Mouse (Mus musculus): Measurements from ENCODE around the gene Eef1a2. TPM values are rescaled to one million over a fixed set of nuclear protein-coding genes. Genes with fewer than 3 reads are reported as not detected.

Eef1a2 gene
- polyA plus RNA-seq, 1 experiment from 2014 or later, result not detected

DNA sequence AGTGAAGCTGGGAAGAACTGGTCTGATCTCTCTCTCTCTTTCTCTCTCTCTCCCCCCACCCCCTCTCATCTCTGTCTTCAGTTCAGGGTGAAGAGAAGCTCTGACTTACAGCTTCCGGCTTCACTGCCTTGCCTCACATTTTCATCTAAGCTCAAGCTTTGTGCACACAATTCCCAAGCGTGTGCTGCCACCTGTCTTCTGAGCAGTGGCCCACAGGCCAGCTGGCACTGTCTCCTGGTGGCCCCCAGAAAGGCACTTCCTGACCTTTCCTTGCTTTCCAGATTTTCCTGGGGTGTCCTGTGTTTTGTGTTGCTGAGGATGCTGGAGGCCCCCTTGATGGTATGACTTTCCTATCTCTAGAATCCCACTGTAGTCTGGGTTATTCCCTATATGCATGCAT, 52.7 kb downstream of the Eef1a2 start:
- Histone ChIP-seq H3K9ac (no peak overlapping the region), H3K4me1 (replicated peaks) (no peaks in the 10 kb centered on the region), H3K27me3 (peaks cover under 1% of the 10 kb centered on the region; the same call in 1 of the 2 replicates), H3K27ac (replicated peaks) (no peak overlapping the region), H3K36me3 (replicated peaks) (no peaks in the 10 kb centered on the region), H3K9me3 (replicated peaks) (no peaks in the 10 kb centered on the region), H3K4me2 (no peak overlapping the region), H3K4me3 (replicated peaks) (no peak overlapping the region)
- ATAC-seq (ENCODE audit: insufficient read depth), result no peak
- WGBS (ENCODE audit: insufficient replicate concordance), result 73% methylated on average over 2 of the region's 2 CpGs

DNA sequence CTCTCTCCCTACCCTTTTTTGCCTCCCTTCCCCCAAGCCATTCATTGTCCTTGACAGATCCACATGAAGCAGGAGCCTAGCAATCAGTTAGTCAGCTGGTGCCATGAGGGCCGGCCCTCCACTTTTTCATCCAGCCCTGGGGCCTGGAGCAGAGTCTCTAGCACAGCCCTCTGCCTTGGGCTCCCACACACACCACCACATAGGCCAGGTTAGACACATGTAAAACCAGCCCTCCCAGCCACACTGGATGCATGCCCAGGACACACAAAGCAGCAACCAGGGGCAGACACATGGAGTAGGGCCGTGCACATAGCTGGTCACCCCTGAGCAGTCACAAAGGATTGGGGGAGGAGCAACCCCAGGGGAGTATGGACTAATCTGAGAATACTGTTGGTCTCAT, 54.7 kb downstream of the Eef1a2 start:
- Histone ChIP-seq H3K4me2 (no peak overlapping the region), H3K4me3 (replicated peaks) (no peak overlapping the region), H3K9ac (no peak overlapping the region), H3K4me1 (replicated peaks) (no peaks in the 10 kb centered on the region), H3K27me3 (peaks cover 15% of the 10 kb centered on the region), H3K9me3 (replicated peaks) (no peaks in the 10 kb centered on the region), H3K27ac (replicated peaks) (no peak overlapping the region), H3K36me3 (replicated peaks) (no peaks in the 10 kb centered on the region)
- no peak for ATAC-seq (ENCODE audit: insufficient read depth)
- 49% methylated on average over 2 of the region's 2 CpGs for WGBS (ENCODE audit: insufficient replicate concordance)

DNA sequence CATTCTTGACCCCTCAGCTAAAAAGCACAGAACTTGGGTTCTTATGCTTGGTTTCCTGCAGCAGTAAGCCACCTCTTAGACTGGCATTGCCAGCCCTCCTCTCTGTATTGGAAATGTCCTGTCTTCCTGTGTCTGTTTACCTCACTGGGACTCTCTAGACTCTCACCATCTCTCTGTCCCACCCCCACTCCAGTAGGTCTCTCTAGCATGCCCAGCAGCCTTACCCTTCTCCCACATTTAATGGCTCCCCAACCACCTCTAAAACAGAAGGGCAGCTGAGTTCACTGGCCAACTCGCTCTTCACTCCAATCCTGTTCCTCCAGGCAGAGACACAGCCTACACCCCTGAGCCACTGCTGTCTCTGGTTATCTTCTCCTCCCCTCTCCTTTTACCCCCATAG, 55.2 kb downstream of the Eef1a2 start:
- Histone ChIP-seq H3K9me3 (replicated peaks) (no peaks in the 10 kb centered on the region), H3K4me1 (replicated peaks) (no peaks in the 10 kb centered on the region), H3K4me3 (replicated peaks) (no peak overlapping the region), H3K36me3 (replicated peaks) (no peaks in the 10 kb centered on the region), H3K27me3 (peaks cover 19% of the 10 kb centered on the region), H3K4me2 (no peak overlapping the region), H3K9ac (no peak overlapping the region), H3K27ac (replicated peaks) (no peak overlapping the region)
- ATAC-seq (ENCODE audit: insufficient read depth), result no peak
- 60% methylated on average over 1 of the region's 1 CpGs for WGBS (ENCODE audit: insufficient replicate concordance)

DNA sequence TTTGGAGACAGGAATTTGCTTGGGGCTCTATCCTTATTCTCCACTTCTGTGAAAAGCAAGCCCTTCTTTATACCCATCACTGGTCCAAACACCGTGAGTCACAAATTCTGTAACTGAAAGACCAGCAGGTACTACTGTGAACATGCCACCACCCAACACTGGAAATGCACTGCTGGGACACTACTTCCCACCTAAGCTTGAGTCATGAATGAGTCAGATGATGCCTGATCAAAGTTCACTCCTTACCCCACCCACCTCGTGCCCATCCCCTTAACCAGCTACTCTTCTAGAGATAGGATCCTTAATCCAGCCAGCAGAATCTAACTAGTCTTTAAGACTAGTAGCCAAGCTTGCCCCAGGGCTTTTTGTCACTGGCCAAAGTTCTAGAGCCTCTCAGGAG, 56.7 kb downstream of the Eef1a2 start:
- ATAC-seq (ENCODE audit: insufficient read depth), result no peak
- 54% methylated on average over 2 of the region's 2 CpGs for WGBS (ENCODE audit: insufficient replicate concordance)
- Histone ChIP-seq H3K4me1 (replicated peaks) (no peaks in the 10 kb centered on the region), H3K9ac (no peak overlapping the region), H3K27me3 (peaks cover 24% of the 10 kb centered on the region), H3K36me3 (replicated peaks) (no peaks in the 10 kb centered on the region), H3K4me3 (replicated peaks) (no peak overlapping the region), H3K4me2 (no peak overlapping the region), H3K9me3 (replicated peaks) (no peaks in the 10 kb centered on the region), H3K27ac (replicated peaks) (no peak overlapping the region)

Other genes with a start within 250 kb of the Eef1a2 start
- 21.6 and 22.0 TPM in 2 replicates for gene Ythdf1, start 236.1 kb downstream of the Eef1a2 start, polyA plus RNA-seq (2015; fragmentation: Nextera tagmentation; extraction: Ambion mirVana)
- gene Birc7, start 228.0 kb downstream of the Eef1a2 start, polyA plus RNA-seq (2015; fragmentation: Nextera tagmentation; extraction: Ambion mirVana), result not detected in 2 replicates
- 0.82 and 2.4 TPM in 2 replicates for gene Nkain4, start 202.3 kb downstream of the Eef1a2 start, polyA plus RNA-seq (2015; fragmentation: Nextera tagmentation; extraction: Ambion mirVana)
- 32.0 and 35.1 TPM in 2 replicates for gene Arfgap1, start 189.8 kb downstream of the Eef1a2 start, polyA plus RNA-seq (2015; fragmentation: Nextera tagmentation; extraction: Ambion mirVana)
- 0.07 TPM in 1 of 2 replicates, not detected in the other for gene Col20a1, start 170.5 kb downstream of the Eef1a2 start, polyA plus RNA-seq (2015; fragmentation: Nextera tagmentation; extraction: Ambion mirVana)
- gene Chrna4, start 113.5 kb downstream of the Eef1a2 start, polyA plus RNA-seq (2015; fragmentation: Nextera tagmentation; extraction: Ambion mirVana), result 0.94 and 1.1 TPM in 2 replicates
- 0.18 and 0.28 TPM in 2 replicates for gene Kcnq2, start 21.7 kb downstream of the Eef1a2 start, polyA plus RNA-seq (2015; fragmentation: Nextera tagmentation; extraction: Ambion mirVana)
- 95.8 and 96.4 TPM in 2 replicates for gene Ppdpf, start 30.2 kb upstream of the Eef1a2 start, polyA plus RNA-seq (2015; fragmentation: Nextera tagmentation; extraction: Ambion mirVana)
- 0.14 and 0.21 TPM in 2 replicates for gene Ptk6, start 45.8 kb upstream of the Eef1a2 start, polyA plus RNA-seq (2015; fragmentation: Nextera tagmentation; extraction: Ambion mirVana)
- 0.32 and 0.44 TPM in 2 replicates for gene Srms, start 56.2 kb upstream of the Eef1a2 start, polyA plus RNA-seq (2015; fragmentation: Nextera tagmentation; extraction: Ambion mirVana)
- 0.17 and 0.26 TPM in 2 replicates for gene Fndc11, start 63.0 kb upstream of the Eef1a2 start, polyA plus RNA-seq (2015; fragmentation: Nextera tagmentation; extraction: Ambion mirVana)
- gene Helz2, start 85.0 kb upstream of the Eef1a2 start, polyA plus RNA-seq (2015; fragmentation: Nextera tagmentation; extraction: Ambion mirVana), result 2.3 and 2.6 TPM in 2 replicates
- gene Gmeb2, start 131.0 kb upstream of the Eef1a2 start, polyA plus RNA-seq (2015; fragmentation: Nextera tagmentation; extraction: Ambion mirVana), result 9.6 and 10.8 TPM in 2 replicates
- gene Stmn3, start 157.5 kb upstream of the Eef1a2 start, polyA plus RNA-seq (2015; fragmentation: Nextera tagmentation; extraction: Ambion mirVana), result 0.30 and 0.39 TPM in 2 replicates
- gene Rtel1, start 162.7 kb upstream of the Eef1a2 start, polyA plus RNA-seq (2015; fragmentation: Nextera tagmentation; extraction: Ambion mirVana), result 22.9 and 24.7 TPM in 2 replicates
- gene Zgpat, start 207.9 kb upstream of the Eef1a2 start, polyA plus RNA-seq (2015; fragmentation: Nextera tagmentation; extraction: Ambion mirVana), result 12.0 and 12.1 TPM in 2 replicates
- gene Arfrp1, start 208.4 kb upstream of the Eef1a2 start, polyA plus RNA-seq (2015; fragmentation: Nextera tagmentation; extraction: Ambion mirVana), result 21.1 and 23.2 TPM in 2 replicates
- 6.2 and 7.4 TPM in 2 replicates for gene Lime1, start 223.1 kb upstream of the Eef1a2 start, polyA plus RNA-seq (2015; fragmentation: Nextera tagmentation; extraction: Ambion mirVana)

Measured in liver, embryonic 15.5 days (tissue).